Mouse (Mus musculus) midbrain, postnatal 0 days (tissue): ENCODE results near the gene Tfdp1. TPM values are rescaled to one million over a fixed set of nuclear protein-coding genes. Genes with fewer than 3 reads are reported as not detected.

Experiments
- ATAC-seq: fragments of 200-750 bp; cut with Nextera tagmentation; 2 replicates; pipeline ENCODE4 v1.8.0; 2017; ENCODE audit warnings: moderate number of reproducible peaks, mild to moderate bottlenecking, moderate TSS enrichment, moderate library complexity; ENCODE audit not compliant: low FRiP score
- DNase-seq: peaks from one replicate; pipeline ENCODE4 v3.0.0-alpha.2; 2015; ENCODE audit warnings: low spot score
- H3K27ac ChIP-seq: fragments of 300-500 bp; sonication (generic); 2 replicates; pipeline ENCODE4 v1.5.1; 2014; ENCODE audit warnings: low read depth, mild to moderate bottlenecking, low read length, mixed read lengths
- H3K27me3 ChIP-seq: fragments of 300-500 bp; sonication (generic); 2 replicates; pipeline ENCODE4 v1.6.1; 2014; ENCODE audit warnings: low read length, control low read depth, mixed read lengths; ENCODE audit not compliant: insufficient read depth
- H3K36me3 ChIP-seq: fragments of 300-500 bp; sonication (generic); 2 replicates; pipeline ENCODE4 v1.6.1; 2014; ENCODE audit warnings: low read length, control low read depth, mixed read lengths; ENCODE audit not compliant: insufficient read depth
- H3K4me1 ChIP-seq: fragments of 300-500 bp; sonication (generic); 2 replicates; pipeline ENCODE4 v1.6.1; 2014; ENCODE audit warnings: mild to moderate bottlenecking, control low read depth, antibody characterized with exemption, low read length, mixed read lengths; ENCODE audit not compliant: insufficient read depth
- H3K4me2 ChIP-seq: fragments of 300-500 bp; sonication (generic); 2 replicates; pipeline ENCODE4 v1.6.1; 2014; ENCODE audit warnings: low read depth, mild to moderate bottlenecking, low read length, mixed read lengths; ENCODE audit not compliant: poor library complexity, severe bottlenecking
- H3K4me3 ChIP-seq: fragments of 300-500 bp; sonication (generic); 2 replicates; pipeline ENCODE4 v1.5.1; 2014; ENCODE audit warnings: low read depth, mild to moderate bottlenecking, low read length, moderate library complexity
- H3K9ac ChIP-seq: fragments of 300-500 bp; sonication (generic); replicated peaks from 2 replicates; pipeline ENCODE4 v1.6.1; 2014; ENCODE audit warnings: mild to moderate bottlenecking, low read length, moderate library complexity, mixed read lengths; ENCODE audit not compliant: poor library complexity, severe bottlenecking
- H3K9me3 ChIP-seq: fragments of 300-500 bp; sonication (generic); 2 replicates; pipeline ENCODE4 v1.6.1; 2016; ENCODE audit warnings: low read length, control low read depth
- CTCF ChIP-seq: IDR thresholded peaks from 2 replicates; pipeline ENCODE4 v1.5.1; 2016; ENCODE audit warnings: antibody characterized with exemption, mild to moderate bottlenecking
- WGBS: fragments of 180-500 bp; shearing (Covaris S2); extraction: QIAGEN DNeasy Blood & Tissue Kit; methylation state at CpG from one replicate; pipeline ENCODE4 v1.1.7; 2014; 5-methylcytosine and 5-hydroxymethylcytosine counted together
- polyA plus RNA-seq: library from polyadenylated mRNA; unstranded; fragments of >200 nt; fragmentation: Nextera tagmentation; extraction: Ambion mirVana; gene quantifications from 2 replicates; pipeline ENCODE4 v1.2.1, GENCODE M21; 2015
- total RNA-seq: library from RNA; depleted of rRNA; stranded (reverse); fragments of >200 nt; gene quantifications from 2 replicates; pipeline ENCODE4 v1.2.3, GENCODE M21; 2014; rRNA removed

Tfdp1 gene
- total RNA-seq (58.6 and 59.6 TPM in 2 replicates), polyA plus RNA-seq (72.4 and 75.4 TPM in 2 replicates)

DNA sequence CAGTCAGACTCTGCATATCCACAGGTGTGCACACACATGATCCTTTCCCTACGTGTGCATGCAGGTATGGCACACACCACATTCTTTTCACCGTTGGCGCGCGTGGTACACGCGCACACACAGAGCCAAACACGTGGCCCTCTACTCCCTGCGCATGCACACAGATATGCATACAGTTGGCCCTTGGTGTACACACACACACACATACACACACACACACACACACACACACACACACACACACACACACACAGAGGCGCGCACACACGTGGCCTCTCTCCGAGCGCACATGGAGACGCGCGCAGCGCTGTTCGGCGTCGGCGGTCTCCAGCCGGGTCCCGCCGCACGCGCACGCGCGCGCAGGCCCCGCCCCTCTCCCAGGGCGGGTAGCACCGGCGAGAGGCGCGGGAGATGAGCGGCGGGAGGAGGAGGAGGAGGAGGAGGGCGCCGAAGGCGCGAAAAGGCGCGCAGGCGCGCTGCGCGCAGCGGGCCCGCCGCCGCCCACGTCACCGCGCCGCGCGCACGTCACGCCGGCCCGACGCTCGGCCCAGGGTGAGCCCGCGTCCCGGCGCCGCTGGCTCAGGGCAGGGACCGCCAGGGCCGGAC lies at the start of gene Tfdp1:
Tfdp1 (plus strand) TSS at position 497 of the 606 bp plus-strand sequence.
- under 1% methylated on average over 35 of the region's 72 CpGs for WGBS
- peak; percentile 93 for ATAC-seq

DNA sequence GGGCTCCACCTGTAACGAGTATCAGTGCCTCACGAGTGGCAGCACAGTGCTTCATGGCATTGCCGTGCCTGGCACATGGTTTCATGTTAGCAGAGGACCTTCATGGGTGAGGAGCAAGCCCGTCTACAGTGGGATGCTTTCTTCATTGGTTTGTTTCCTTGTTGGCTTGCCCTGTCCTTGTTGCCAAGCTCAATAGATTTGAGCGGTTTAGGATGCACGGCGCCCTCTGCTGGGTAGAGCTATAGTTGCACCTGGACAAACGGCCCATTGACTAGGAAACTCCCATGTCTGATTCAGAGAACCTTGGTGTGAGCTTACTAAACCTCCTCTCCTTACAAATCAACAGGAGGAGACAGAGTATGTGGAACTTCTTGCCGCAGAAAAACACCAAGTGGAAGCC lies 46.2 kb upstream of the Tfdp1 start:
- Histone ChIP-seq H3K4me2 (no peak overlapping the region), H3K4me3 (no peak overlapping the region), H3K4me1 (0 out of 2 replicates have a peak, but pooled peaks cover 3% of the 10 kb centered on the region), H3K9ac (no peak overlapping the region), H3K27me3 (no peaks in the 10 kb centered on the region), H3K27ac (no peak overlapping the region), H3K36me3 (peaks cover 38% of the 10 kb centered on the region), H3K9me3 (no peaks in the 10 kb centered on the region)
- TF ChIP-seq CTCF, result peak; percentile 86
- no peak for ATAC-seq
- peak; percentile 61 for DNase-seq
- 26% methylated on average over 9 of the region's 9 CpGs for WGBS

More for the DNA sequence above, at the start of gene Tfdp1:
- Histone ChIP-seq H3K36me3 (peaks cover 7% of the 10 kb centered on the region), H3K4me2 (peak within 1 kb of the TSS; percentile 89), H3K9ac (peak within 1 kb of the TSS; percentile 96), H3K4me3 (peak within 1 kb of the TSS; percentile 89), H3K27me3 (no peaks in the 10 kb centered on the region), H3K4me1 (no peaks in the 10 kb centered on the region), H3K9me3 (no peaks in the 10 kb centered on the region), H3K27ac (peak within 1 kb of the TSS; percentile 83)
- no peak for TF ChIP-seq CTCF
- DNase-seq, result peak; percentile 91

DNA sequence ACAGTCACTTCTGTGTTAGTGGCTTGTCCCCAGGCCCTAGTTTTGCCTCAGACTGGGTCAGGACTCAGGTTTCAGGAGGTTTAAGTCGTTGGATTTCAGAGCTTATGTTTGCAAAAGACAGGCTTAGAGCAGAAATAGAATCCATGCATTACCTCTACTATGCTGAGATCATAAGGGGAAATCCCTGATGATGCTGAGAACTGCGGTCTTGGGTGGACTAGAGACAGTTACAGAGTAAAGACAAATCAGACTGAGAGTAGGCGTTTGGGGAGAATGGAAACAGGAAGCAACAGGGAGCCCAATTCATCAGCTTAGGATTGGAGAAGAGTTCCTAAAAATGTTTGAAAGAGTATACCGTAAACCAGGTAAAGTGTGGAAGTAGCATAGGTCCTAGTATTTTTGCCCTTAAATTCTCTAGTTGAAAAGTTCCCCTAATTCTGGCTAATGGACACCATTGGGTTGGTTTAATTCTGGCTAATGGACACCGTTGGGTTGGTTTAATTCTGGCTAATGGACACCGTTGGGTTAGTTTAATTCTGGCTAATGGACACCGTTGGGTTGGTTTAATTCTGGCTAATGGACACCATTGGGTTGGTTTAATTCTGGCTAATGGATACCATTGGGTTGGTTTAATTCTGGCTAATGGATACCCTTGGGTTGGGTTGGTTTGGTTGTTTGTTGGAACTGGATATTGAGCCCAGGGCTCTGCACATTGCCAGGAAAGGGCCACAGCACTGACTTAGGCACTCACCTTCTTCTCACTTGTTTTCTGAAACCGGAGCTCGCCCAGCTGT lies 44.7 kb upstream of the Tfdp1 start:
- 94% methylated on average over 9 of the region's 9 CpGs for WGBS
- H3K27ac ChIP-seq, result no peak overlapping the region

DNA sequence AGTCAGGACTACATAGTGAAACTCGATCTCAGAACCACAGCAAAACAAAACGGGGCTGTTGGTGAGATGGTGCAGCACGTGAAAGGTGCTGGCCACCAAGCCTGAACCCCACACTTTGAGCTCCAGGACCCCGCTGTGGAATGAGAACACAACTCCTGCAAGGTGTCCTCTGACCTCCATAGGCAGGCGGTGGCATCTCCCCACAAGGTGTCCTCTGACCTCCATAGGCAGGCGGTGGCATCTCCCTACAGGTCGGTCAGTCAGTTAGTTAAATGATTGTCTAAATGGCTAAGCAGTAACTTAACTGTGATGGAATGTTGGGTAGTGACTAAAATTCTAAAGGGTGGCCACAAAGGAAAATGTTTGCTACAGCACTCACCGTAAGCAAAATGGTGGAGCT lies 39.0 kb upstream of the Tfdp1 start:
- ATAC-seq, result no peak

More for the DNA sequence above, 44.7 kb upstream of the Tfdp1 start:
- DNase-seq (no peak), ATAC-seq (no peak)
- H3K27me3 ChIP-seq, result no peaks in the 10 kb centered on the region
- 0 out of 2 replicates have a peak, but pooled peaks cover 3% of the 10 kb centered on the region for H3K4me1 ChIP-seq
- no peaks in the 10 kb centered on the region for H3K9me3 ChIP-seq
- H3K9ac ChIP-seq, result no peak overlapping the region
- no peak overlapping the region for H3K4me3 ChIP-seq
- TF ChIP-seq CTCF, result no peak
- H3K4me2 ChIP-seq, result no peak overlapping the region
- peaks cover 43% of the 10 kb centered on the region for H3K36me3 ChIP-seq

DNA sequence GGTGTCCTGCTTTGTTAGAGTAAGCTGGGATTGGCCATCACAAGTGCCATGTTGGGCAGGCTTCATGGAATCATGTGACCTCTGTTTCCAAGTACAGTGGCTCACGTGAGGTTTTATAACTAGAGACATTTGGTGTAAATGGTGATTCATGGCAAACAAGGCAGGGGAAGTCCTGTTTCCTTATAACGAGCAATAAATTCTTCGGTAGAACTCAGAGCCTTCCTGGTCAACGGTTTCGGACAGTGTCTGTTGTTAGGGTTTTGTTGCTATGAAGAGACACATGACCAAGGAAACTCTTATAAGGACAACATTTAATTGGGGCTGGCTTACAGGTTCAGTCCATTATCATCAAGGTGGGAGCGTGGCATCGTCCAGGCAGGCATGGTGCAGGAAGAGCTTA lies 37.5 kb upstream of the Tfdp1 start:
- H3K27me3 ChIP-seq, result no peaks in the 10 kb centered on the region
- no peaks in the 10 kb centered on the region for H3K4me1 ChIP-seq
- 96% methylated on average over 7 of the region's 7 CpGs for WGBS
- no peak overlapping the region for H3K27ac ChIP-seq
- TF ChIP-seq CTCF, result no peak
- no peak overlapping the region for H3K9ac ChIP-seq
- ATAC-seq (no peak), DNase-seq (no peak)
- no peak overlapping the region for H3K4me3 ChIP-seq
- H3K4me2 ChIP-seq, result no peak overlapping the region
- H3K36me3 ChIP-seq, result peaks cover 69% of the 10 kb centered on the region
- no peaks in the 10 kb centered on the region for H3K9me3 ChIP-seq

More for the DNA sequence above, 39.0 kb upstream of the Tfdp1 start:
- peaks cover 69% of the 10 kb centered on the region for H3K36me3 ChIP-seq
- H3K9ac ChIP-seq, result no peak overlapping the region
- no peak overlapping the region for H3K4me2 ChIP-seq
- DNase-seq, result no peak
- no peaks in the 10 kb centered on the region for H3K9me3 ChIP-seq
- WGBS, result 99% methylated on average over 8 of the region's 8 CpGs
- H3K4me3 ChIP-seq, result no peak overlapping the region
- H3K4me1 ChIP-seq, result no peaks in the 10 kb centered on the region
- no peak for TF ChIP-seq CTCF
- H3K27ac ChIP-seq, result no peak overlapping the region
- H3K27me3 ChIP-seq, result no peaks in the 10 kb centered on the region

DNA sequence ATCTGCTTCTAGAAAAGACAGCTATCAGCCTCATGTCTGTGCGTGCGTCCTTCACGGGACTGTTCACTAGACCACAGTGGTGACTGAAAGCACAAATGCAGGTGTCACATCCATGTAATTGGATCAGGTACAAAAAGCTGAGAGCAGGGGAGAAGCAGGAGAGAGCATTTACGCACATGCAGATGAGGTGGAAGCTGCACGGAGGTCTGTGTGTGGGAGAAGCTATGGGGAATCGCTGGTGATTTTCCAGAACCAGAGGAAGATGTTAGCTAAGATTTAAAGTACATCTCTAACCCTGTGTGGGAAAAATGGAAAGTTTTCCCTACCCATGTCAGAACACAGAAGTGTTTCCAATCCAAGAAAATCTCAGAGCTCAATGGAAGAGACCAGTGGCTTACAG lies 33.1 kb upstream of the Tfdp1 start:
- H3K27me3 ChIP-seq, result no peaks in the 10 kb centered on the region
- no peak overlapping the region for H3K4me3 ChIP-seq
- WGBS, result 86% methylated on average over 6 of the region's 6 CpGs
- H3K9ac ChIP-seq, result no peak overlapping the region
- peaks cover 59% of the 10 kb centered on the region for H3K36me3 ChIP-seq
- no peak for DNase-seq
- TF ChIP-seq CTCF, result no peak
- no peak overlapping the region for H3K27ac ChIP-seq
- H3K9me3 ChIP-seq, result no peaks in the 10 kb centered on the region
- H3K4me1 ChIP-seq, result no peaks in the 10 kb centered on the region
- no peak overlapping the region for H3K4me2 ChIP-seq
- no peak for ATAC-seq
